Mouse (Mus musculus) myocyte (in vitro differentiated cells): ENCODE measurements around the gene Gm48551.
A peak's percentile ranks its signal among the peaks of the same experiment; 100 is the strongest.

Experiments
- CEBPB ChIP-seq: IDR thresholded peaks from 2 replicates; pipeline ENCODE4 v1.6.1; 2011; ENCODE audit warnings: mild to moderate bottlenecking, moderate library complexity; ENCODE audit not compliant: poor library complexity, insufficient read depth, severe bottlenecking
- E2F4 ChIP-seq: IDR thresholded peaks from one replicate; pipeline ENCODE4 v1.6.1; 2011; ENCODE audit warnings: mild to moderate bottlenecking, control low read depth, moderate library complexity; ENCODE audit not compliant: insufficient read depth
- MYOD1 ChIP-seq, 3 experiments: IDR thresholded peaks; one replicate each; pipeline ENCODE4 v1.6.1; 2011; ENCODE audit warnings: control low read depth in 2 of 3, low read depth in 2 of 3, mild to moderate bottlenecking in 2 of 3, moderate library complexity in 1 of 3; ENCODE audit not compliant: insufficient read length in 2 of 3, control insufficient read depth in 1 of 3
- MYOG ChIP-seq, 3 experiments: IDR thresholded peaks; one replicate each; pipeline ENCODE4 v1.6.1; 2011; ENCODE audit warnings: control low read depth in 2 of 3, low read depth in 2 of 3, mild to moderate bottlenecking in 2 of 3; ENCODE audit not compliant: insufficient read length in 2 of 3, control insufficient read depth in 1 of 3, insufficient read depth in 1 of 3
- POLR2A ChIP-seq: IDR thresholded peaks from one replicate; pipeline ENCODE4 v1.6.1; 2011; ENCODE audit warnings: low read depth, mild to moderate bottlenecking, control low read depth, moderate library complexity; ENCODE audit not compliant: insufficient read length
- POLR2AphosphoS2 ChIP-seq: IDR thresholded peaks from one replicate; pipeline ENCODE4 v1.6.1; 2011; ENCODE audit warnings: low read depth, control low read depth; ENCODE audit not compliant: insufficient read length
- TCF12 ChIP-seq: IDR thresholded peaks from one replicate; pipeline ENCODE4 v1.6.1; 2011; ENCODE audit warnings: mild to moderate bottlenecking, control low read depth; ENCODE audit not compliant: poor library complexity, insufficient read depth, severe bottlenecking
- USF1 ChIP-seq: IDR thresholded peaks from one replicate; pipeline ENCODE4 v1.6.1; 2011; ENCODE audit warnings: low read depth, mild to moderate bottlenecking, control low read depth, moderate library complexity

GRCm38 (mm10) chr10:81424246-81425051, 40.2 kb downstream of the Gm48551 start:
- TF ChIP-seq POLR2AphosphoS2 = peak; percentile 9
- TF ChIP-seq TCF12 = no peak
- no peak for TF ChIP-seq E2F4
- TF ChIP-seq POLR2A = no peak
- TF ChIP-seq MYOG (IDR thresholded peaks at IDR 0.05; ENCODE audit: control insufficient read depth in 1 of 3, insufficient read depth in 1 of 3, insufficient read length in 2 of 3, low read depth in 2 of 3) = peak in 1 of 3 experiments; percentile 44
- no peak for TF ChIP-seq USF1
- peak in 1 of 3 experiments; percentile 34 for TF ChIP-seq MYOD1 (IDR thresholded peaks at IDR 0.05; ENCODE audit: control insufficient read depth in 1 of 3, insufficient read length in 2 of 3, low read depth in 2 of 3)
- TF ChIP-seq CEBPB = no peak
